Mouse (Mus musculus): ENCODE data around the gene S1pr2.

Gene S1pr2

GRCm38 (mm10) chr9:20965606-20966005, 11.0 kb downstream of the S1pr2 start:
- no peak for DNase-seq

GRCm38 (mm10) chr9:20961557-20961956, 15.0 kb downstream of the S1pr2 start:
- DNase-seq: no peak

- DNase-seq: no peak
Measured at GRCm38 (mm10) chr9:20959430-20959938, 17.1 kb downstream of the S1pr2 start, which contains the start of gene Dnmt1. Gene Dnmt1 (minus strand): TSS chr9:20959888.

- no peak for DNase-seq
Measured at GRCm38 (mm10) chr9:20956989-20957388, 19.6 kb downstream of the S1pr2 start.

GRCm38 (mm10) chr9:20952520-20953227, 23.9 kb downstream of the S1pr2 start:
- peak; percentile 98 for DNase-seq

- DNase-seq: no peak
Measured at GRCm38 (mm10) chr9:20951966-20952519, 24.5 kb downstream of the S1pr2 start.

GRCm38 (mm10) chr9:20951441-20951840, 25.1 kb downstream of the S1pr2 start:
- no peak for DNase-seq

- no peak for DNase-seq
Measured at GRCm38 (mm10) chr9:20950419-20950818, 26.2 kb downstream of the S1pr2 start.

- no peak for DNase-seq
Measured at GRCm38 (mm10) chr9:20946066-20946880, 30.3 kb downstream of the S1pr2 start.

- DNase-seq: no peak
Measured at GRCm38 (mm10) chr9:20944697-20945370, 31.7 kb downstream of the S1pr2 start.

GRCm38 (mm10) chr9:20943911-20944310, 32.7 kb downstream of the S1pr2 start:
- DNase-seq: no peak

- DNase-seq: no peak
Measured at GRCm38 (mm10) chr9:20943396-20943795, 33.2 kb downstream of the S1pr2 start.

GRCm38 (mm10) chr9:20923258-20923657, 53.3 kb downstream of the S1pr2 start:
- DNase-seq: no peak

GRCm38 (mm10) chr9:20916160-20916559, 60.4 kb downstream of the S1pr2 start:
- DNase-seq: peak; percentile 64
